Mouse (Mus musculus) left cerebral cortex, postnatal 10 days (tissue): ENCODE data around the gene Golga1. TPM values are rescaled to one million over a fixed set of nuclear protein-coding genes. Genes with fewer than 3 reads are reported as not detected.
"Not testable (repeated sequence)": the region's sequence is repeated elsewhere in the genome, so short reads cannot be mapped to it uniquely, and the experiment has no call there.

Experiments used
- DNase-seq, 2 experiments: peaks; one replicate each; pipeline ENCODE4 v3.0.0; 2021 to 2022; ENCODE audit warnings: low spot score in 2 of 2, mixed read lengths in 1 of 2; ENCODE audit errors: extremely low spot score in 1 of 2
- intact Hi-C: fragments of 180-260 bp; cut with DNase I; formaldehyde crosslinking; loops from one replicate; pipeline ENCODE4 v1.15.1; 2025
- total RNA-seq, 2 experiments: library from RNA; stranded (reverse); gene quantifications; 2 replicates each; pipeline ENCODE4 v1.2.3; 2021

Gene Golga1
- total RNA-seq, result 10 to 100 TPM; 26.4 to 28.2 TPM

DNA sequence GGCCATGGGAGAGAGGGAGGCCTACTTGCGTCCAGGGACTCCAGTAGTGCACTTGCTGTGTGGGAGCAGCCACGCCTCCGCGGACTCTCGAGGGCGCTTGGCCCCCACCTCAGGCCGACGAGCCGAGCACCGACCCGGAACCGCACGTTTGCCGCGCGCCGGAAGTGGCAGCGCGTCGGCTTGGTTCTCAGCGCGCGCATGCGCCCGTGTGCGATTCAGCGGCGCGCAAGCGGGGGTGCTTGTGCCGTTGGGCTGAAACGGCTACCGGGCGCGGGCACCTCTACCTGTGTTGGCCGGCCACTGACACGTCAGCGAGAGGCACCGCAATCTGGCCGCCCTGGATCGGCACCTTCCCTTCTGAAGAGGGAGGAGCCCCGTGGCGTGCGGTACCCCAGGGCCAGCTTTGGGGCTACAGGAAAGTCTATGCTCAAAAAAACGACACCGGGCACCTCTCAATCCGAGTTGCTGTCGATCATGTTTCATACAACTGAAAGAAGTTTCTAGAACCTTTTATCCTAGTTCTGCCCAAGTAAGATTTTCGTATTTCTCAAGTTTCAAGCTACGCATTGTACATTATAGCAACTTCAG, at the start of gene Golga1:
TSS of gene Golga1 (minus strand) at position 142 of the 588 bp plus-strand sequence.
- peak; percentile 87 to 96 for DNase-seq
- intact Hi-C loops, result loop anchor here (10.0 kb wide), 1 partner anchor 129 kb away; the partner anchor contains the start of gene Scai

- intact Hi-C loops, result no loop called here
- no peak for DNase-seq
These were observed 48.8 kb upstream of the Golga1 start for GRCm38 (mm10) chr2:39114093-39114492.

GRCm38 (mm10) chr2:39110514-39110913, 45.2 kb upstream of the Golga1 start:
- intact Hi-C loops, result no loop called here
- DNase-seq, result no peak

- DNase-seq, intact Hi-C loops: not testable (repeated sequence)
These were observed 44.4 kb upstream of the Golga1 start for GRCm38 (mm10) chr2:39109712-39110111.

GRCm38 (mm10) chr2:39099951-39100350, 34.6 kb upstream of the Golga1 start:
- DNase-seq, intact Hi-C loops: not testable (repeated sequence)

DNA sequence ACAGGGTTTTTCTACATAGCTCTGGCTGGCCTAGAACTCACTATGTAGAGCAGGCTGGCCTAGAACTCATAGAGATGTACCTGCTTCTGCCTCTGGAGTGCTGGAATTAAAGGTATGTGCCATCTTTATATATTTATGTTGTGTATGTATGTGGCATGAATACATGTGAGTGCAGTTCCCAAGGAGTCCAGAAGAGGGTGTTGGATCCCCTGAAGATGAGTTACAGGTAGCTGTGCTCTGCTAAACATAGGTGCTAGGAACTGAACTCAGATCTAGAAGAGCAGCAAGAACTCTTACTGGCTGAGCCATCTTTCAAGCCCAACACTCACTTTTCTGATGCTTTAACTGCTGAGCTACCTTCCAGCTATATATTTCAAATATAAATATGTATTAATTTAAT, 32.7 kb upstream of the Golga1 start:
- intact Hi-C loops, result no loop called here
- DNase-seq, result no peak

GRCm38 (mm10) chr2:39091966-39092365, 26.6 kb upstream of the Golga1 start:
- DNase-seq, result no peak
- intact Hi-C loops, result loop anchor here (5.0 kb wide), 1 partner anchor 50 kb away; no protein-coding TSS in a partner anchor

DNA sequence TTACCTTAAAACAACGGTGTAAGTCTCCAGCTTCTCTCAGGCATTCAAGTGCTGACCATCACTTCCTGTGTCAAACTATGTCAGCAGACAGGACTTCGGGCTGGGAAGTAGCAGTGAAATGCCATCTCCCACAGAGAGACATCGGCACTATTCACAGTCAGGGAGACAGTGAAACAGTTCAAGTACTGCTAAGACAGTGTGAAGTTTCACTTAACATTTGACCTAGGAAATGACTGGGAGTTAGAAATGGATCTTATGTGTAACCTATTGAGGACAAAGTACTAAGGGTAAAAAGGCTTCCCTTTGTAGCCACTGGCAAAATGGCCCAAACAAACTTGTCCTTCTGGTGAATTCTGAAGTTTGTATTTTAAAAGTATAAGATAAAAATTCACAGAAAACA, 17.4 kb upstream of the Golga1 start:
- DNase-seq, result no peak
- intact Hi-C loops, result no loop called here

GRCm38 (mm10) chr2:39070666-39071065, 5.3 kb upstream of the Golga1 start:
- intact Hi-C loops, result no loop called here

DNA sequence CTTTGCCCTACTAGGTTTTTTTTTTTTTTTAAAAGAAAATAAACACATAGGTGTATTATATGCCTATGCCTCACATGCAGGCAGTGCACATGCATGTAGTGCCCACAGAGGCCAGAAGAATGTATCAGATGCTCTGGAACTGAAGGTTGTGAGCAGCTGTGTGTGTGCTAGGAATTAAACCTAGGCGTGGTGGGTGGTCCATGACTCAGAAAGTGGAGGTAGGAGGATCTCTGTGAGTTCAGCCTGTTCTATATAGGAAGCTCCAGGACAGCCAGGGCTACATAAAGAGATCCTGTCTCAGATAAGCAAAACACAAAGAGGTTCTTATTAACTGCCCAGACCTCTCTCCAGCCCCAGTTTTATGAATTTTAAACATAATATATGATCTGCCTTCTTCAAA, 3.8 kb upstream of the Golga1 start:
- intact Hi-C loops, result loop anchor here (10.0 kb wide), 1 partner anchor 126 kb away; the partner anchor contains the start of gene Scai
- no peak for DNase-seq

More at GRCm38 (mm10) chr2:39070666-39071065, 5.3 kb upstream of the Golga1 start:
- no peak for DNase-seq

- peak in 1 of 2 experiments; percentile 11 for DNase-seq
- intact Hi-C loops, result loop anchor here (10.0 kb wide), 1 partner anchor 130 kb away; the partner anchor contains the start of gene Scai
These were observed 498 bp downstream of the Golga1 start for GRCm38 (mm10) chr2:39064687-39065399.

DNA sequence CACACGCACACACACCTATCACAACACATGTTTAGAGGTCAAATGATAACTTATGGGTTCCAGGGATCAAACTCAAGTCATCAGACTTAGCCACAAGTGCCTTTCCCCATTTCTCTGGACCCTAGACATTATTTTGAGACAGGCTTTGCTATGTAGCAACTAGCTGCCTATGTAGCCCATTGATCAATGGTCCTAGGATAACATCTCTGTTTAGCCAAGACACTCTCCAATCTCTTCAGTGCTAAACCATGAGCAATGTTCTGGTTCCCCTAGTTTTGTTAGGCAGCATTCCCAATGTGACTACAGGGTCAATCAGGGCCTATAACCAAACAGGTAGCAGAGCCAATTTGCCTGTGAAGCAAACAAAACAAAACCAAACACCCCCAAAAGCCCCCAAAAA, 16.8 kb downstream of the Golga1 start:
- no peak for DNase-seq
- intact Hi-C loops, result no loop called here

DNA sequence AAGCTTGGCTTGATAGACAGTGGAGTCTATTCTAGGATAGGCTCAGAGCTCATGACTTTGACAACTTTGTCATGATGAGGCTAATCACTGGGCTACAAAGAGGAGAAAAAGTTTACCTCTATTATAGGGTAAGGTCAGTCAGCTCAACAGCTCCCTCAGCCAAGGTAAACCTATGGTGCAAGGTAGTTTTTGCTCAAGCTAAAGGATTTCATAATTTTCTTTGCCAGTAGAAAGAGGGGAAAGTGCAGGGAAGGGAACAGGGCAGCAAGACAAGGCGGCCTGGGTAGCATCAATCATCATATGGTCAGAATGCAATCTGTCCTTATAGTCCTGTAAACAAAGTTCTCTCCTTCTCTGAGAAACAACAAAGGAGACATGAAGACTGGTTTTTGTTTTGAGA, 25.1 kb downstream of the Golga1 start:
- intact Hi-C loops, result loop anchor here (5.0 kb wide), 1 partner anchor 52 kb away; no protein-coding TSS in a partner anchor
- no peak for DNase-seq

GRCm38 (mm10) chr2:39031611-39032010, 33.7 kb downstream of the Golga1 start:
- DNase-seq, result no peak
- intact Hi-C loops, result no loop called here

GRCm38 (mm10) chr2:39020004-39020403, 45.3 kb downstream of the Golga1 start:
- intact Hi-C loops, result no loop called here
- DNase-seq, result no peak

GRCm38 (mm10) chr2:39016581-39016980, 48.8 kb downstream of the Golga1 start:
- intact Hi-C loops, result no loop called here

GRCm38 (mm10) chr2:39012768-39013279, 52.5 kb downstream of the Golga1 start:
- intact Hi-C loops, result no loop called here
- no peak for DNase-seq

More at GRCm38 (mm10) chr2:39016581-39016980, 48.8 kb downstream of the Golga1 start:
- DNase-seq, result no peak

DNA sequence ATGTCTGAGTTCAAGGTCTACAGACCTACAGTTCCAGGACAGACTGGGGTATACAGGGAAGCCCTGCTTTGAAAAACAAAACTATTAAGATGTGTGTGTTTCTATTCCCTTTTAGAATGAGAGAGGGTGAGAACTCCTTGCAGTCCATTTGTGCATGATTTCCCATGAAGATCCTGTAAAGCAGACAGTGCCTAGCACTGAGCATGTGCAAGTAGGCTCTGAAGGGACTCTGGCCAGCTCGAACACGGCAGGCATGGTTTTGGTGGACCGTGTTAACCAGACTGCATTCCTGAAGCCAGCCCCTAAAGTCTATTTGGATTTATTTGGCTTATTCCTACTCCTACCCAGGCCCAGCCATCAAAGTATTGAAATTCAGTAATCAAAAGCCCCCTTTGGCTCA, 53.4 kb downstream of the Golga1 start:
- no peak for DNase-seq
- intact Hi-C loops, result no loop called here

- intact Hi-C loops, result no loop called here
- no peak for DNase-seq
These were observed 54.1 kb downstream of the Golga1 start for GRCm38 (mm10) chr2:39011264-39011663.

GRCm38 (mm10) chr2:39010144-39010543, 55.2 kb downstream of the Golga1 start:
- intact Hi-C loops, result not testable (repeated sequence)

More at GRCm38 (mm10) chr2:39010144-39010543, 55.2 kb downstream of the Golga1 start:
- DNase-seq, result not testable (repeated sequence)
